Mouse (Mus musculus) liver, embryonic 15.5 days (tissue): ENCODE results near the gene Cdh4. TPM values are rescaled to one million over a fixed set of nuclear protein-coding genes. Genes with fewer than 3 reads are reported as not detected.
A peak's percentile ranks its signal among the peaks of the same experiment; 100 is the strongest.

Experiments
- ATAC-seq: fragments of 200-750 bp; cut with Nextera tagmentation; 2 replicates; pipeline ENCODE4 v1.8.0; 2017; ENCODE audit warnings: moderate number of reproducible peaks, mild to moderate bottlenecking, moderate library complexity; ENCODE audit not compliant: insufficient read depth
- H3K27ac ChIP-seq: fragments of 300-500 bp; sonication (generic); replicated peaks from 2 replicates; pipeline ENCODE4 v1.5.1; 2015; ENCODE audit warnings: mild to moderate bottlenecking, inconsistent platforms
- H3K27me3 ChIP-seq: fragments of 300-500 bp; sonication (generic); 2 replicates; pipeline ENCODE4 v1.6.1; 2015; ENCODE audit warnings: mild to moderate bottlenecking, inconsistent platforms
- H3K36me3 ChIP-seq: fragments of 300-500 bp; sonication (generic); replicated peaks from 2 replicates; pipeline ENCODE4 v1.6.1; 2015; ENCODE audit warnings: moderate library complexity, mild to moderate bottlenecking, inconsistent platforms
- H3K4me1 ChIP-seq: fragments of 300-500 bp; sonication (generic); replicated peaks from 2 replicates; pipeline ENCODE4 v1.6.1; 2015; ENCODE audit warnings: inconsistent platforms
- H3K4me2 ChIP-seq: fragments of 300-500 bp; sonication (generic); 2 replicates; pipeline ENCODE4 v1.6.1; 2015; ENCODE audit warnings: moderate library complexity, mild to moderate bottlenecking, inconsistent platforms
- H3K4me3 ChIP-seq: fragments of 300-500 bp; sonication (generic); replicated peaks from 2 replicates; pipeline ENCODE4 v1.5.1; 2015; ENCODE audit warnings: mild to moderate bottlenecking, inconsistent platforms
- H3K9ac ChIP-seq: fragments of 300-500 bp; sonication (generic); 2 replicates; pipeline ENCODE4 v1.6.1; 2015; ENCODE audit warnings: moderate library complexity, mild to moderate bottlenecking, inconsistent platforms
- H3K9me3 ChIP-seq: fragments of 300-500 bp; sonication (generic); replicated peaks from 2 replicates; pipeline ENCODE4 v1.6.1; 2016; ENCODE audit warnings: inconsistent platforms
- WGBS: fragments of 180-500 bp; shearing (Covaris S2); methylation state at CpG from one replicate; pipeline ENCODE4 v1.1.7; 2015; ENCODE audit warnings: mixed read lengths; ENCODE audit not compliant: insufficient replicate concordance; 5-methylcytosine and 5-hydroxymethylcytosine counted together
- polyA plus RNA-seq: library from polyadenylated mRNA; unstranded; fragments of >200 nt; fragmentation: Nextera tagmentation; extraction: Ambion mirVana; gene quantifications from 2 replicates; pipeline ENCODE4 v1.2.1, GENCODE M21; 2015

Gene Cdh4
- polyA plus RNA-seq: 0.29 and 0.31 TPM in 2 replicates

- ATAC-seq: peak; percentile 44; the same call in 1 of the 2 replicates
- Histone ChIP-seq H3K4me2 (peak within 1 kb of the TSS; percentile 69), H3K9me3 (no peaks in the 10 kb centered on the region), H3K27me3 (peaks cover 56% of the 10 kb centered on the region), H3K4me3 (peak within 1 kb of the TSS; percentile 49), H3K27ac (no peak within 1 kb of the TSS), H3K4me1 (no peaks in the 10 kb centered on the region), H3K36me3 (no peaks in the 10 kb centered on the region), H3K9ac (no peak within 1 kb of the TSS)
- under 1% methylated on average over 40 of the region's 40 CpGs for WGBS
These were observed at the start of gene Cdh4 for GRCm38 (mm10) chr2:179442191-179442540. Gene Cdh4, plus strand, starts transcription at chr2:179442431.

GRCm38 (mm10) chr2:179395442-179395841 lies 46.8 kb upstream of the Cdh4 start:
- 54% methylated on average over 5 of the region's 5 CpGs for WGBS
- H3K4me3 ChIP-seq: no peak overlapping the region
- H3K36me3 ChIP-seq: no peaks in the 10 kb centered on the region
- H3K9ac ChIP-seq: no peak overlapping the region
- H3K4me1 ChIP-seq: no peaks in the 10 kb centered on the region
- H3K9me3 ChIP-seq: no peaks in the 10 kb centered on the region
- H3K4me2 ChIP-seq: no peak overlapping the region
- H3K27ac ChIP-seq: no peak overlapping the region
- no peak for ATAC-seq
- H3K27me3 ChIP-seq: no peaks in the 10 kb centered on the region

- no peaks in the 10 kb centered on the region for H3K27me3 ChIP-seq
- ATAC-seq: no peak
- H3K9me3 ChIP-seq: no peaks in the 10 kb centered on the region
- no peaks in the 10 kb centered on the region for H3K36me3 ChIP-seq
- H3K27ac ChIP-seq: no peak overlapping the region
- H3K4me3 ChIP-seq: no peak overlapping the region
- no peak overlapping the region for H3K4me2 ChIP-seq
- 62% methylated on average over 14 of the region's 14 CpGs for WGBS
- no peaks in the 10 kb centered on the region for H3K4me1 ChIP-seq
- no peak overlapping the region for H3K9ac ChIP-seq
These were observed 42.5 kb upstream of the Cdh4 start for GRCm38 (mm10) chr2:179399645-179400249.

- Histone ChIP-seq H3K36me3 (no peaks in the 10 kb centered on the region), H3K4me3 (no peak overlapping the region), H3K4me2 (no peak overlapping the region), H3K9ac (no peak overlapping the region), H3K27ac (no peak overlapping the region), H3K4me1 (no peaks in the 10 kb centered on the region), H3K9me3 (no peaks in the 10 kb centered on the region), H3K27me3 (no peaks in the 10 kb centered on the region)
- WGBS: 47% methylated on average over 8 of the region's 8 CpGs
- no peak for ATAC-seq
These were observed 31.2 kb upstream of the Cdh4 start for GRCm38 (mm10) chr2:179410866-179411561.

GRCm38 (mm10) chr2:179412966-179413365 lies 29.3 kb upstream of the Cdh4 start:
- ATAC-seq: no peak
- no peak overlapping the region for H3K27ac ChIP-seq
- H3K4me1 ChIP-seq: no peaks in the 10 kb centered on the region
- H3K36me3 ChIP-seq: no peaks in the 10 kb centered on the region
- no peak overlapping the region for H3K4me2 ChIP-seq
- H3K9ac ChIP-seq: no peak overlapping the region
- H3K9me3 ChIP-seq: no peaks in the 10 kb centered on the region
- no peaks in the 10 kb centered on the region for H3K27me3 ChIP-seq
- WGBS: 56% methylated on average over 2 of the region's 2 CpGs
- H3K4me3 ChIP-seq: no peak overlapping the region

GRCm38 (mm10) chr2:179414253-179414652 lies 28.0 kb upstream of the Cdh4 start:
- WGBS: 74% methylated on average over 11 of the region's 11 CpGs
- Histone ChIP-seq H3K27me3 (no peaks in the 10 kb centered on the region), H3K36me3 (no peaks in the 10 kb centered on the region), H3K4me2 (no peak overlapping the region), H3K4me1 (no peaks in the 10 kb centered on the region), H3K4me3 (no peak overlapping the region), H3K9me3 (no peaks in the 10 kb centered on the region), H3K27ac (no peak overlapping the region), H3K9ac (no peak overlapping the region)
- no peak for ATAC-seq

GRCm38 (mm10) chr2:179414704-179415103 lies 27.5 kb upstream of the Cdh4 start:
- Histone ChIP-seq H3K27me3 (no peaks in the 10 kb centered on the region), H3K9ac (no peak overlapping the region), H3K4me3 (no peak overlapping the region), H3K4me2 (no peak overlapping the region), H3K9me3 (no peaks in the 10 kb centered on the region), H3K27ac (no peak overlapping the region), H3K4me1 (no peaks in the 10 kb centered on the region), H3K36me3 (no peaks in the 10 kb centered on the region)
- WGBS: 72% methylated on average over 9 of the region's 9 CpGs
- ATAC-seq: no peak

- WGBS: 58% methylated on average over 8 of the region's 8 CpGs
- no peak for ATAC-seq
- H3K36me3 ChIP-seq: no peaks in the 10 kb centered on the region
These were observed 26.3 kb upstream of the Cdh4 start for GRCm38 (mm10) chr2:179415892-179416403.

GRCm38 (mm10) chr2:179416587-179417227 lies 25.5 kb upstream of the Cdh4 start:
- Histone ChIP-seq H3K27ac (no peak overlapping the region), H3K9me3 (no peaks in the 10 kb centered on the region), H3K4me1 (no peaks in the 10 kb centered on the region), H3K4me3 (no peak overlapping the region), H3K27me3 (no peaks in the 10 kb centered on the region), H3K4me2 (no peak overlapping the region), H3K9ac (no peak overlapping the region), H3K36me3 (no peaks in the 10 kb centered on the region)
- no peak for ATAC-seq
- WGBS: 69% methylated on average over 16 of the region's 16 CpGs

More at GRCm38 (mm10) chr2:179415892-179416403, 26.3 kb upstream of the Cdh4 start:
- no peak overlapping the region for H3K27ac ChIP-seq
- H3K9me3 ChIP-seq: no peaks in the 10 kb centered on the region
- H3K9ac ChIP-seq: no peak overlapping the region
- no peaks in the 10 kb centered on the region for H3K4me1 ChIP-seq
- H3K4me3 ChIP-seq: no peak overlapping the region
- no peaks in the 10 kb centered on the region for H3K27me3 ChIP-seq
- H3K4me2 ChIP-seq: no peak overlapping the region

GRCm38 (mm10) chr2:179425602-179426001 lies 16.6 kb upstream of the Cdh4 start:
- no peaks in the 10 kb centered on the region for H3K27me3 ChIP-seq
- no peak overlapping the region for H3K4me2 ChIP-seq
- H3K36me3 ChIP-seq: no peaks in the 10 kb centered on the region
- H3K4me3 ChIP-seq: no peak overlapping the region
- no peak for ATAC-seq
- no peak overlapping the region for H3K9ac ChIP-seq
- no peaks in the 10 kb centered on the region for H3K4me1 ChIP-seq
- no peak overlapping the region for H3K27ac ChIP-seq
- no peaks in the 10 kb centered on the region for H3K9me3 ChIP-seq
- WGBS: 48% methylated on average over 3 of the region's 3 CpGs

- H3K27ac ChIP-seq: no peak overlapping the region
- H3K4me2 ChIP-seq: no peak overlapping the region
- H3K27me3 ChIP-seq: no peaks in the 10 kb centered on the region
- 62% methylated on average over 3 of the region's 3 CpGs for WGBS
- H3K36me3 ChIP-seq: no peaks in the 10 kb centered on the region
- ATAC-seq: no peak
- no peaks in the 10 kb centered on the region for H3K9me3 ChIP-seq
- H3K9ac ChIP-seq: no peak overlapping the region
- no peaks in the 10 kb centered on the region for H3K4me1 ChIP-seq
- no peak overlapping the region for H3K4me3 ChIP-seq
These were observed 13.3 kb upstream of the Cdh4 start for GRCm38 (mm10) chr2:179428889-179429288.
